Mouse (Mus musculus): ENCODE measurements around the gene Shbg. TPM values are rescaled to one million over a fixed set of nuclear protein-coding genes. Genes with fewer than 3 reads are reported as not detected.

Gene Shbg
- polyA plus RNA-seq, 2 experiments: 0.05 TPM; not detected in 1

- Histone ChIP-seq H3K9ac (ENCODE audit: low read depth, low read length, severe bottlenecking) (no peak overlapping the region), H3K27me3 (ENCODE audit: control insufficient read depth, insufficient read depth, low read length) (no peaks in the 10 kb centered on the region), H3K4me2 (replicated peaks; ENCODE audit: low read depth, low read length, severe bottlenecking) (no peak overlapping the region), H3K9me3 (ENCODE audit: control insufficient read depth, low read length) (no peaks in the 10 kb centered on the region), H3K4me3 (replicated peaks; ENCODE audit: low read length) (no peak overlapping the region), H3K4me1 (ENCODE audit: control insufficient read depth, insufficient read depth, low read length) (no peaks in the 10 kb centered on the region), H3K36me3 (ENCODE audit: control insufficient read depth, insufficient read depth, low read length) (peaks cover 66% of the 10 kb centered on the region), H3K27ac (replicated peaks; ENCODE audit: low read depth, low read length) (no peak overlapping the region)
- DNase-seq (ENCODE audit: low spot score): no peak
- ATAC-seq (ENCODE audit: low FRiP score, low read depth): no peak
- TF ChIP-seq POLR2A (IDR thresholded peaks at IDR 0.05; ENCODE audit: borderline replicate concordance, extremely low read depth, insufficient read depth, insufficient read length): no peak
- WGBS: 93% methylated on average over 8 of the region's 8 CpGs
Measured at GRCm38 (mm10) chr11:69590622-69591021, 27.1 kb downstream of the Shbg start.

GRCm38 (mm10) chr11:69589207-69589834 is 28.4 kb downstream of the Shbg start:
- WGBS: 91% methylated on average over 22 of the region's 22 CpGs
- no peak for TF ChIP-seq POLR2A (IDR thresholded peaks at IDR 0.05; ENCODE audit: borderline replicate concordance, extremely low read depth, insufficient read depth, insufficient read length)
- Histone ChIP-seq H3K4me3 (replicated peaks; ENCODE audit: low read length) (no peak overlapping the region), H3K27ac (replicated peaks; ENCODE audit: low read depth, low read length) (no peak overlapping the region), H3K4me2 (replicated peaks; ENCODE audit: low read depth, low read length, severe bottlenecking) (no peak overlapping the region), H3K9me3 (ENCODE audit: control insufficient read depth, low read length) (no peaks in the 10 kb centered on the region), H3K27me3 (ENCODE audit: control insufficient read depth, insufficient read depth, low read length) (no peaks in the 10 kb centered on the region), H3K9ac (ENCODE audit: low read depth, low read length, severe bottlenecking) (no peak overlapping the region), H3K4me1 (ENCODE audit: control insufficient read depth, insufficient read depth, low read length) (no peaks in the 10 kb centered on the region), H3K36me3 (ENCODE audit: control insufficient read depth, insufficient read depth, low read length) (peaks cover 63% of the 10 kb centered on the region)
- ATAC-seq (ENCODE audit: low FRiP score, low read depth): no peak
- DNase-seq (ENCODE audit: low spot score): no peak

GRCm38 (mm10) chr11:69585718-69586325 is 31.9 kb downstream of the Shbg start:
- Histone ChIP-seq H3K4me1 (ENCODE audit: control insufficient read depth, insufficient read depth, low read length) (peaks cover 5% of the 10 kb centered on the region; the same call in 1 of the 2 replicates), H3K9ac (ENCODE audit: low read depth, low read length, severe bottlenecking) (no peak overlapping the region), H3K4me2 (replicated peaks; ENCODE audit: low read depth, low read length, severe bottlenecking) (no peak overlapping the region), H3K4me3 (replicated peaks; ENCODE audit: low read length) (no peak overlapping the region), H3K27me3 (ENCODE audit: control insufficient read depth, insufficient read depth, low read length) (no peaks in the 10 kb centered on the region), H3K9me3 (ENCODE audit: control insufficient read depth, low read length) (no peaks in the 10 kb centered on the region), H3K27ac (replicated peaks; ENCODE audit: low read depth, low read length) (no peak overlapping the region), H3K36me3 (ENCODE audit: control insufficient read depth, insufficient read depth, low read length) (peaks cover 60% of the 10 kb centered on the region)
- no peak for ATAC-seq (ENCODE audit: low FRiP score, low read depth)
- no peak for TF ChIP-seq POLR2A (IDR thresholded peaks at IDR 0.05; ENCODE audit: borderline replicate concordance, extremely low read depth, insufficient read depth, insufficient read length)
- no peak for DNase-seq (ENCODE audit: low spot score)
- WGBS: 89% methylated on average over 7 of the region's 7 CpGs

- H3K4me2 ChIP-seq (replicated peaks; ENCODE audit: low read depth, low read length, severe bottlenecking): no peak overlapping the region
- H3K27me3 ChIP-seq (ENCODE audit: control insufficient read depth, insufficient read depth, low read length): no peaks in the 10 kb centered on the region
- H3K4me1 ChIP-seq (ENCODE audit: control insufficient read depth, insufficient read depth, low read length): peaks cover 5% of the 10 kb centered on the region; the same call in 1 of the 2 replicates
- H3K4me3 ChIP-seq (replicated peaks; ENCODE audit: low read length): no peak overlapping the region
- WGBS: 94% methylated on average over 13 of the region's 13 CpGs
- H3K9ac ChIP-seq (ENCODE audit: low read depth, low read length, severe bottlenecking): no peak overlapping the region
- ATAC-seq (ENCODE audit: low FRiP score, low read depth) (no peak), DNase-seq (ENCODE audit: low spot score) (no peak)
- no peak for TF ChIP-seq POLR2A (IDR thresholded peaks at IDR 0.05; ENCODE audit: borderline replicate concordance, extremely low read depth, insufficient read depth, insufficient read length)
- no peaks in the 10 kb centered on the region for H3K9me3 ChIP-seq (ENCODE audit: control insufficient read depth, low read length)
- H3K27ac ChIP-seq (replicated peaks; ENCODE audit: low read depth, low read length): no peak overlapping the region
- H3K36me3 ChIP-seq (ENCODE audit: control insufficient read depth, insufficient read depth, low read length): peaks cover 51% of the 10 kb centered on the region
Measured at GRCm38 (mm10) chr11:69584937-69585336, 32.8 kb downstream of the Shbg start.

GRCm38 (mm10) chr11:69584008-69584407 is 33.7 kb downstream of the Shbg start:
- DNase-seq (ENCODE audit: low spot score) (no peak), ATAC-seq (ENCODE audit: low FRiP score, low read depth) (no peak)
- peaks cover 42% of the 10 kb centered on the region for H3K36me3 ChIP-seq (ENCODE audit: control insufficient read depth, insufficient read depth, low read length)
- H3K4me1 ChIP-seq (ENCODE audit: control insufficient read depth, insufficient read depth, low read length): peaks cover 5% of the 10 kb centered on the region; the same call in 1 of the 2 replicates
- no peaks in the 10 kb centered on the region for H3K27me3 ChIP-seq (ENCODE audit: control insufficient read depth, insufficient read depth, low read length)
- no peaks in the 10 kb centered on the region for H3K9me3 ChIP-seq (ENCODE audit: control insufficient read depth, low read length)
- no peak overlapping the region for H3K4me3 ChIP-seq (replicated peaks; ENCODE audit: low read length)
- H3K9ac ChIP-seq (ENCODE audit: low read depth, low read length, severe bottlenecking): no peak overlapping the region
- no peak for TF ChIP-seq POLR2A (IDR thresholded peaks at IDR 0.05; ENCODE audit: borderline replicate concordance, extremely low read depth, insufficient read depth, insufficient read length)
- no peak overlapping the region for H3K4me2 ChIP-seq (replicated peaks; ENCODE audit: low read depth, low read length, severe bottlenecking)
- H3K27ac ChIP-seq (replicated peaks; ENCODE audit: low read depth, low read length): no peak overlapping the region
- 78% methylated on average over 7 of the region's 7 CpGs for WGBS
